Mouse (Mus musculus) liver, embryonic 11.5 days (tissue): Measurements from ENCODE around the gene Efna4. TPM values are rescaled to one million over a fixed set of nuclear protein-coding genes. Genes with fewer than 3 reads are reported as not detected.

Source experiments
- ATAC-seq: fragments of 200-750 bp; cut with Nextera tagmentation; replicated peaks from 2 replicates; pipeline ENCODE4 v1.8.0; 2017; ENCODE audit warnings: moderate number of reproducible peaks, mild to moderate bottlenecking, moderate TSS enrichment, moderate library complexity; ENCODE audit not compliant: low FRiP score
- DNase-seq: peaks from one replicate; pipeline ENCODE4 v3.0.0-alpha.2; 2017; ENCODE audit warnings: low spot score
- H3K27ac ChIP-seq: fragments of 300-500 bp; sonication (generic); 2 replicates; pipeline ENCODE4 v1.5.1; 2014; ENCODE audit warnings: mild to moderate bottlenecking, low read depth, low read length, control low read depth
- H3K27me3 ChIP-seq: fragments of 300-500 bp; sonication (generic); replicated peaks from 2 replicates; pipeline ENCODE4 v1.6.1; 2014; ENCODE audit warnings: low read length, mixed read lengths; ENCODE audit not compliant: control insufficient read depth, insufficient read depth
- H3K36me3 ChIP-seq: fragments of 300-500 bp; sonication (generic); 2 replicates; pipeline ENCODE4 v1.6.1; 2014; ENCODE audit warnings: mild to moderate bottlenecking, low read length, moderate library complexity, mixed read lengths; ENCODE audit not compliant: control insufficient read depth, insufficient read depth
- H3K4me1 ChIP-seq: fragments of 300-500 bp; sonication (generic); replicated peaks from 2 replicates; pipeline ENCODE4 v1.6.1; 2014; ENCODE audit warnings: low read length, mixed read lengths; ENCODE audit not compliant: control insufficient read depth, insufficient read depth
- H3K4me2 ChIP-seq: fragments of 300-500 bp; sonication (generic); 2 replicates; pipeline ENCODE4 v1.6.1; 2014; ENCODE audit warnings: mild to moderate bottlenecking, control low read depth, moderate library complexity
- H3K4me3 ChIP-seq: fragments of 300-500 bp; sonication (generic); 2 replicates; pipeline ENCODE4 v1.5.1; 2014; ENCODE audit warnings: low read depth, low read length, control low read depth
- H3K9ac ChIP-seq: fragments of 300-500 bp; sonication (generic); 2 replicates; pipeline ENCODE4 v1.6.1; 2014; ENCODE audit warnings: low read depth, low read length, control low read depth
- H3K9me3 ChIP-seq: fragments of 300-500 bp; sonication (generic); 2 replicates; pipeline ENCODE4 v1.6.1; 2016; ENCODE audit warnings: low read length, inconsistent platforms, mixed read lengths; ENCODE audit not compliant: control insufficient read depth
- WGBS: fragments of 180-500 bp; shearing (Covaris S2); extraction: QIAGEN DNeasy Blood & Tissue Kit; methylation state at CpG from one replicate; pipeline ENCODE4 v1.1.7; 2014; 5-methylcytosine and 5-hydroxymethylcytosine counted together
- polyA plus RNA-seq: library from polyadenylated mRNA; unstranded; fragments of >200 nt; fragmentation: Nextera tagmentation; extraction: Ambion mirVana; gene quantifications from 2 replicates; pipeline ENCODE4 v1.2.1, GENCODE M21; 2014

Efna4 gene
- polyA plus RNA-seq, 1 experiment from 2014 or later, result 6.9 TPM

- Histone ChIP-seq H3K9ac (no peak overlapping the region), H3K9me3 (no peaks in the 10 kb centered on the region), H3K36me3 (no peaks in the 10 kb centered on the region), H3K27me3 (peaks cover 17% of the 10 kb centered on the region), H3K27ac (no peak overlapping the region), H3K4me3 (no peak overlapping the region), H3K4me1 (peaks cover 6% of the 10 kb centered on the region), H3K4me2 (no peak overlapping the region; the same call in 1 of the 2 replicates)
- DNase-seq (peak; percentile 27), ATAC-seq (no peak)
- WGBS, result 40% methylated on average over 2 of the region's 2 CpGs
Measured at GRCm38 (mm10) chr3:89285526-89285925, 52.3 kb downstream of the Efna4 start.

- H3K4me3 ChIP-seq, result no peak overlapping the region
- 82% methylated on average over 3 of the region's 3 CpGs for WGBS
- H3K27ac ChIP-seq, result no peak overlapping the region
- H3K27me3 ChIP-seq, result peaks cover 29% of the 10 kb centered on the region
- H3K9ac ChIP-seq, result no peak overlapping the region
- no peaks in the 10 kb centered on the region for H3K36me3 ChIP-seq
- H3K9me3 ChIP-seq, result no peaks in the 10 kb centered on the region
- peaks cover 15% of the 10 kb centered on the region for H3K4me1 ChIP-seq
- ATAC-seq, result no peak
- no peak for DNase-seq
- no peak overlapping the region for H3K4me2 ChIP-seq
Measured at GRCm38 (mm10) chr3:89284261-89284660, 53.6 kb downstream of the Efna4 start.

Other genes starting within 250 kb of the Efna4 start
- 11.3 and 11.7 TPM in 2 replicates for gene Rusc1, start 244.7 kb downstream of the Efna4 start, polyA plus RNA-seq
- 0.14 TPM in 1 of 2 replicates, not detected in the other for gene Gm43738, start 236.9 kb downstream of the Efna4 start, polyA plus RNA-seq
- 284 and 300 TPM in 2 replicates for gene Fdps, start 236.1 kb downstream of the Efna4 start, polyA plus RNA-seq
- gene Pklr, start 201.9 kb downstream of the Efna4 start, polyA plus RNA-seq, result 117 and 144 TPM in 2 replicates
- 1.2 and 1.6 TPM in 2 replicates for gene Hcn3, start 177.8 kb downstream of the Efna4 start, polyA plus RNA-seq
- 18.8 and 22.8 TPM in 2 replicates for gene Clk2, start 173.2 kb downstream of the Efna4 start, polyA plus RNA-seq
- 110 and 116 TPM in 2 replicates for gene Scamp3, start 160.6 kb downstream of the Efna4 start, polyA plus RNA-seq
- gene Fam189b, start 154.9 kb downstream of the Efna4 start, polyA plus RNA-seq, result 12.7 and 13.5 TPM in 2 replicates
- 38.5 and 42.1 TPM in 2 replicates for gene Gba, start 135.1 kb downstream of the Efna4 start, polyA plus RNA-seq
- gene Thbs3, start 122.8 kb downstream of the Efna4 start, polyA plus RNA-seq, result 3.2 and 5.9 TPM in 2 replicates
- gene Mtx1, start 110.9 kb downstream of the Efna4 start, polyA plus RNA-seq, result 219 and 241 TPM in 2 replicates
- 0.30 and 0.62 TPM in 2 replicates for gene Muc1, start 109.0 kb downstream of the Efna4 start, polyA plus RNA-seq
- gene Krtcap2, start 92.1 kb downstream of the Efna4 start, polyA plus RNA-seq, result 246 and 251 TPM in 2 replicates
- gene Trim46, start 91.7 kb downstream of the Efna4 start, polyA plus RNA-seq, result 0.97 and 1.7 TPM in 2 replicates
- 106 and 118 TPM in 2 replicates for gene Dpm3, start 78.7 kb downstream of the Efna4 start, polyA plus RNA-seq
- gene Slc50a1, start 67.5 kb downstream of the Efna4 start, polyA plus RNA-seq, result 25.3 and 31.5 TPM in 2 replicates
- gene Efna1, start 56.9 kb downstream of the Efna4 start, polyA plus RNA-seq, result 11.4 and 11.8 TPM in 2 replicates
- 2.1 and 3.9 TPM in 2 replicates for gene Efna3, start 15.1 kb downstream of the Efna4 start, polyA plus RNA-seq
- 19.5 and 23.2 TPM in 2 replicates for gene Adam15, start 12.0 kb upstream of the Efna4 start, polyA plus RNA-seq
- 0.10 TPM in 1 of 2 replicates, not detected in the other for gene Dcst2, start 23.9 kb upstream of the Efna4 start, polyA plus RNA-seq
- gene Dcst1, start 27.2 kb upstream of the Efna4 start, polyA plus RNA-seq, result not detected in 2 replicates
- 1.5 and 2.1 TPM in 2 replicates for gene Zbtb7b, start 56.7 kb upstream of the Efna4 start, polyA plus RNA-seq
- gene Lenep, start 64.8 kb upstream of the Efna4 start, polyA plus RNA-seq, result not detected in 2 replicates
- 34.3 and 37.8 TPM in 2 replicates for gene Flad1, start 73.8 kb upstream of the Efna4 start, polyA plus RNA-seq
- 498 and 502 TPM in 2 replicates for gene Cks1b, start 80.4 kb upstream of the Efna4 start, polyA plus RNA-seq
- 72.8 and 75.6 TPM in 2 replicates for gene Shc1, start 80.4 kb upstream of the Efna4 start, polyA plus RNA-seq
- gene Pygo2, start 92.2 kb upstream of the Efna4 start, polyA plus RNA-seq, result 35.5 and 37.7 TPM in 2 replicates
- gene Pbxip1, start 98.7 kb upstream of the Efna4 start, polyA plus RNA-seq, result 8.3 and 8.7 TPM in 2 replicates
- 58.0 and 58.3 TPM in 2 replicates for gene Pmvk, start 116.5 kb upstream of the Efna4 start, polyA plus RNA-seq
- gene Kcnn3, start 182.1 kb upstream of the Efna4 start, polyA plus RNA-seq, result 0.19 and 0.45 TPM in 2 replicates